Mouse (Mus musculus) left cerebral cortex, adult 11 months (tissue): Measurements from ENCODE around the gene Elmo1.

Source experiments
- DNase-seq: peaks from one replicate; pipeline ENCODE4 v3.0.0; 2022; ENCODE audit warnings: low spot score

The Elmo1 gene

GRCm38 (mm10) chr13:20320232-20320631 is 229.8 kb downstream of the Elmo1 start:
- DNase-seq, result no peak

- DNase-seq, result no peak
These were observed 233.1 kb downstream of the Elmo1 start for GRCm38 (mm10) chr13:20323478-20323877.

DNA sequence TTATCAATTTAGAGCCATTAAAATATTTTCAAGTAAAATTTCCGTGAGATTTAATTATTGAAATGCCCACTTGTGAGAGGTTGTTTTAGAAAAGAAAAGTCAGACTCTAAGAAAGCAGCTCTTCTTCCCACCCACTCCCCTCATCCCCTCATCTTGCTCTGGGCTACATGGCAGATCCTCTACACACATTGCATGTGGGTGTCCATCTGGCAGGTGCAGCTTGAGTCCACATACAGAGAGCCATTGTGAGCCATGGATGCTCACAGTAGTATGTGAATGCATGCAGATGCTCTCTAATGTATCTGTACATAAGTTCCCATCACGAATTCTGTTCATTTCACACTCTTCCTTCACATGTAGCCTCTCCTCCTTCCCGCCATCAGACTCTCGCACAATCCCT is 236.7 kb downstream of the Elmo1 start:
- no peak for DNase-seq

DNA sequence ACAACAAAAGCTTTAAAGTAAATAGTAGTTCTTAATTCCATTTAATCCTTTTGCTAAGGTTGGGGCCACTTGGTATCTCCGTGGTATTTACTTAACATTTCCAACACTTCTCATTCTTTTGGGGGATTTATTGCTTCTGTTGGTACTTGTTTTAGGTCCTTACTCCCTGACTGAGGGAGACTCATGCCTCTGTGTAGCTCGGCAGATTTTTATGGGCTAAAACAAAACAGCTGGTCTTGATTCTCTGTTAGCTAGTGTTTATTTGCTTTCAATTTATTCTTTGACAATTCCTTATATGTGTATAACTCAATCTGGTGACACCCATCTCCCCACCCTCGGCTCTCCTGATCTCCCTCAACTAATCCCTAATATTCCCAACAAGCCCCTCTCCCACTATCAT is 237.6 kb downstream of the Elmo1 start:
- no peak for DNase-seq

DNA sequence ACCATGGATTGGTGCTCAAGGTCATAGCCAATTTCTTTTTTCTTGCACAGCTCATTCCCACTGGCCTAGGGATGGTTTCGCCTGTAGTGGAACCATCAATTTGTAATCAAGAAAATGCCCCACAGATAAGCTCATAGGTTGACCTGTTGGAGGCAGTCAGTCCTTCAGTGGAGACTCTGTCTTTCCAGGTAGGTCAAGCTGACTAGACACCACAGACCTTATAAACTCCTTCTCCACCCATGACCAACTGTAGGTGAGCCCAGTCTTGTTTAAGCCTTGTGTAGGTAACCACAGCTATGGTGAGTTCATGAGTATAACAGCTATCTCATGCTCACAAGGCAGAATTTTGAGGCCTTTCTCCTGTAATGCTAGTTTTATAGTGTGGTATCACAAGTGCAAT is 238.3 kb downstream of the Elmo1 start:
- DNase-seq, result no peak

- DNase-seq, result no peak
These were observed 240.6 kb downstream of the Elmo1 start for GRCm38 (mm10) chr13:20330954-20331353.

DNA sequence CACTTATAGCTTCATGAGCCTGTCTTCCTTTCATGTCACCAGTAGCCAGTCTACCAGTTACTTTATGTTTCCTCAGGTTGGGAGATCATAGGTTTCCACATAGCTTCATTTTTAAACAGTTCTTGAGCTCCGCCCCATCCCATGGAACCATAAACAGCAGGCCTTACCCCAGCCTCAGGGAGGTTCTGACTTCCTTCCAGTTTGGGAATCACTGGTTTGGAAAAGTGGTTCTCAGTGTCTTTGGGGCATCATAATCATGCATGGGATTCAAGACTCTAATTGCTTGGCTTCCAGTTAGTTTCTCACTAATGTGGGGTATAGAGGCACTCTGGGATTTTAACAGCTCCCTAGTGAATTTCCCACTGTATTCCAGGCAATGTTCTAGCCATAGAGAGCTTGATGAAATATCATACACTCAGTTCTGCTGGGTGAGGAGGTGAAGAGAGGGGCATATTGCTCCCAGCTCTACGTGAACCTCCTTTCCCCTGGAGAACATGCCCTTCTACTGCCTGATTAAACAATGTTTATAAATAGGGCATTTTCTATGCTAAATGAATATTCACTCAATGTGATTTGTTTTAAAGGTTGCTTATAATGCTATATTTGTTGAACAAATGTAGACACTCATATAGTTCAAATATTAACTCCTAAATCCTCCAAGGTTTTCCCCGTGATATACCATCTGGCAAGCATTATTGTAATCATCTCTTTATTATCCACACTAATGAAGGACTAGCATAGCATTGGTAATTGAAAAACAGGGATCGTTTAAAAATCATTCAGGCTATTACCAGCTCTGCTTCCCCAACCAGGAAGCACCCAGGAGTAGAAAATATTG is 244.9 kb downstream of the Elmo1 start:
- no peak for DNase-seq

GRCm38 (mm10) chr13:20335889-20336497 is 245.6 kb downstream of the Elmo1 start:
- no peak for DNase-seq

DNA sequence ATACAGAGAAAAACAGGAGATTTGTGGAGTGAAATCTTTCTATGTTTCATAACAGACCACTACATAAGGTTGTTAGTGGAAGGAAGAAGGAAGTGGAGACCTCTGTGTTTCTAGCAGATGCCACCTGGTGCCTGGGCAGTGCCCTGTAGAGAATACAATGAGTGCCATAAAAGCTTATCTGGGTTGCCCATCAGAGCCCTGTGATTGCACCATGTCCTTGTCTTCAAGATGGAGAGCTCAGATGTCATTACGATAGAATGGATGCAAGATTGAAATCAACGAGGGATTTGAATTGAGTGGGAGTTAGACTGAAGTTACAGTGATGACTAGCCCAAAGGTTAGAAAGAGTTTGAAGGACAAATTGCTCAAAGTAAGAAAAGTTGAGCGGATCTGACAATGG is 252.5 kb downstream of the Elmo1 start:
- no peak for DNase-seq

DNA sequence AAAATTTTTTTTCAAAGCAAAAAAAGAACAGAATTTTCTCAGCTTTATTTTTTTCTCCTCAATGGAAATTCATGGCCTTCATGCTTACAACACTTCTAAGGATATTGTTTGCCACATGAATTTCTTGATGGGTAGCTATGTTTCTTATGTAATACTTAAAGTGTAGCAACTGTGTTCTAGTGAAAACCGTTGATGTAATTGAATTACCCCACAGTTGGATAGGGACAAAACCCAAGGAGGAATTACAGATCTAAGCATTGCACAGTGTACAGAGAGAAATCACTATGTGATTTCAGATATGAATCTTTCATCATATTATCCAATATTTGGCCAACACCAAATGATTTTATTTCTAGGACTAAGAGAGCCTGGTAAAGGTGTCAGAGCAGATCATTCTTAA is 259.4 kb downstream of the Elmo1 start:
- no peak for DNase-seq

DNA sequence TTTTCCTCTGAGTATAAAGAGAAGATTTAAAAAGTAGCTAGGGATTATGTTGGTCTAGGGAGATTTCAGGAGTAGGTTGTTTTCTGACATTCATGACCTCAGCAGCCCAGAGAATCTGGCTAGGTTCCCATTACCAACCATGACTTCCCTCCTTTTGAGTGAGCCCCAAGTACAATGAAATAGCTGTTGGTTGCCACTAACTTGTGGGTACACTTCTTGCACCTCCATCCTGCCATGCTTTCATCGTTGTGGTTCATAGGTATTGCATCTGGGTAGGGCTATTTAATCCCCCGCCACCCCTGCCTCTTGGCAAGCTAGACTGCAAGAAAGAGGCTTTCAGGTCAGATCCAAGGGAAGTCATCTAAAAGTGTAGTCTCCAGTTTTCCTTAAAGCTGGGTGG is 262.2 kb downstream of the Elmo1 start:
- no peak for DNase-seq

GRCm38 (mm10) chr13:20353862-20354603 is 263.6 kb downstream of the Elmo1 start:
- peak; percentile 73 for DNase-seq

DNA sequence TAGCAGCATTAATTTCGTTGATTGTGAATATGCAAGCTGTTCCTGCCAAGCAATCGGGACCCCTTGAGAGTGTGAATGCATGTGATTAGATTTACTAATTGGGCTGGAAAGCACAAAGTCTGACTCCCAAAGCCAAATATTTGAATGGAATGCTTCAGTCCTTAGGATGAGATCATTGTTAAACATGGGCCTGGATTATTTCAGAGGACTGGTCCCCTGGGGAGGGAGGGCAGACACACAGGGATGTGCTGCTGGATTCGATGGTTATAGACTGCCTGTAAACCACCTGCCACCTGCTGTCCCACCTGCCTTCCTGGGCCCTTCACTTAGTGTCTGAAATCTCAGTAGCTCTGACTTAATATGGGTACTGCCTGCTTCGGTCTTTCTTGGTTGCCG is 264.2 kb downstream of the Elmo1 start:
- DNase-seq, result no peak

- no peak for DNase-seq
These were observed 272.1 kb downstream of the Elmo1 start for GRCm38 (mm10) chr13:20362541-20362940.

- DNase-seq, result no peak
These were observed 275.6 kb downstream of the Elmo1 start for GRCm38 (mm10) chr13:20365828-20366593.

DNA sequence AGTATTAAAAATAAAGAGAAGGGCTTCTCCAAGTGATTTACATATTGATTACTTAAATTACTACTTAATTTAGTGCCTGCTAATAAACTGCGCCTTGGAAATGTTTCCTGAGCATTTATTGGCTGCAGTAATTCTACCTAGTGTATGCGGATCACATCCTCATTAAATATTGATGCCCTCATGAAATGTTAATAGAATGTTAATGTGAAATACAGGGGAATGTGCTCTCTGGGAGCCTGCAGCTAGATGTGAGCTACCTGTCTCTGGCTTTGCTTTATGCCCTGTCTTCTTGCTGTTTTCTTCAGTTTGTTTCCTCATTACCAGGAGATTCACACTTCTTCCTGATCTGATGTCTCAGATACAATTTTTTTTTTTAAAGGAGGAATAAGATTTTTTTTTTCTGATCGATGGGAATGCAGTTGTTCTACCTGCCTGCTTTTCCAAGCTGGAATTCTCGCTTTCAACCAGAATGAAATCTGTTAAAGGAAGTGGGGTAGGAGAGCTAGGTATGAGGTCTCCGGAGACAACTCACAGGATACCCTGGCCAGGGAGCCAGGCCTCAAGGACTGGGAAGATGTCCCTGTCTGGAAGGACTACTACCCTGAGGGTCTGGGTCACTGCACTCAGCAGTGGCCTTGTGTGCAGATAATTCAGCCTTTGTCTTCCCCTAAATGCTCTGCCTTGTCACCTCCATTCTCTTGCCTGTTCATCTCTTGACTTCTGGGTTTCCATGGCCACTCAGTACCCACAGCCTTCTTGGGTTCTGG is 279.8 kb downstream of the Elmo1 start:
- no peak for DNase-seq

- no peak for DNase-seq
These were observed 281.1 kb downstream of the Elmo1 start for GRCm38 (mm10) chr13:20371501-20371900.

- no peak for DNase-seq
These were observed 281.9 kb downstream of the Elmo1 start for GRCm38 (mm10) chr13:20372335-20372734.

DNA sequence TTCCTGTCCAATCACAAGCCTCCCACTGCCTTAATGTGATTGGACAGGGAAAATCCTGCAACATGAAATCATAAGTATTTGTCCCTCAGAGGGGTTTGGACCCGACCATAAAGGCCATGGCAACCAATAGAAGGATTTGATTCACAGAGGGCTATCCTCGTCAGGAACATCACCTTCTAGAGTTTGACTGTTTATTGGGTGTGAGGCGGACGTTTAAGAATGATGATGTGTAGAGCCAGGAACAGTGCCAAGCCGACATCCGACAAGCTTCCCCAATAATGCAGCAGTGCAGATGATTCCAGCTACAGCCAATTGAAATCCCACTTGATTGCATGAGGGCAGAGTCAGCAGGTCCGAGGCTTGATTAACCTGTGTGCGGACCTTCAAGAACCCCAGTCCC is 288.5 kb downstream of the Elmo1 start:
- no peak for DNase-seq

DNA sequence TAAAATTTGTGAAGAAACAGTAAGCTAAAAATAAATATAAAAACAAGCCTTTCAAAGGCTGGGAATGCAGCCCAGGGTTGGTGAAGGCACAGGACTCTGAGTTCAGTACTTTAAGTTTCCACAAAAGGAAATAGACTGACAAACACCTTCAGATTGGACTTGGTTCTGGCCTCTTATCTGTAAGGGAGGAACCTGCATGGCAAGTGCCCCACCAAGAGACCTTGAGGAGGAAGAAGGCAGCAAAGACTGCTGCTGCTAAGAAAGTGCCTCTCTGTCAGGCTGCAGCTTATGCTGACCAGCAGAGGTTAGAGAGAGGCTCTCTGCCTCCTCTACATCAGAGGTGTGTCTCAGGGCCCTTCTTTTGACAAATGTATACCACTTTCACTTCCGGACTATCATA is 293.5 kb downstream of the Elmo1 start:
- DNase-seq, result no peak

- DNase-seq, result no peak
These were observed 294.4 kb downstream of the Elmo1 start for GRCm38 (mm10) chr13:20384846-20385245.

DNA sequence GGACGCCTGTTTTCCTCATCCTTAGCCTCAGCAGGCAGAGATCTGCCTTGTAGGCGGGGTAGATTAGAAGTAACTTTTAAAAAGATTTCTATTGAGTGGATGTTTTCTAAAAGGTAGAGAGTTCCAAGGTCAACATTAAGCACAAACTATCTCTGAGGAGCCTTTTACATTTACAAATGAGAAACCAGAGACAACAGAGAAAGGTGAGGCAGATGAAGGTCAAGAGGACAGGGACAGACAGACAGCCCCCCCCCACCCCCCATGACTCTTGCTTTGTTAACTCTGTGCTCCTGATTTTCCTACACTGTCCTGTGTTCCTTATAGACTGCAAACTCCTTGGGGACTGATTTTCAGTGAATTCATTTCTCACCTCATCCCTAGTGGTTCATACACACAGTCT is 295.0 kb downstream of the Elmo1 start:
- DNase-seq, result no peak
